Mouse (Mus musculus): Measurements from ENCODE around the gene Mybpc1.

- TF ChIP-seq CTCF (IDR thresholded peaks at IDR 0.05; ENCODE audit: borderline replicate concordance, control insufficient read depth, extremely low read depth, insufficient read depth, low read length, poor library complexity), result no peak
- TF ChIP-seq POLR2A (IDR thresholded peaks at IDR 0.05; ENCODE audit: control insufficient read depth, extremely low read depth, insufficient read depth, low read length, poor library complexity), result no peak
Measured at GRCm38 (mm10) chr10:88552738-88553137, 52.2 kb downstream of the Mybpc1 start.

Measured in thymus, adult 2 months (tissue).